Mouse (Mus musculus) cerebral cortex, adult 2 months (tissue): Measurements from ENCODE around the gene Ypel3.

Source experiments
- WGBS: fragments of 180-500 bp; shearing (Covaris S2); methylation state at CpG from one replicate; pipeline ENCODE4 v1.1.7; 2018; 5-methylcytosine and 5-hydroxymethylcytosine counted together

Ypel3 gene

GRCm38 (mm10) chr7:126766201-126766600 is 10.6 kb upstream of the Ypel3 start, which contains the start of gene Gdpd3:
Gdpd3 (plus strand) TSS chr7:126766334.
- 87% methylated on average over 16 of the region's 16 CpGs for WGBS

GRCm38 (mm10) chr7:126767001-126767400 is 9.8 kb upstream of the Ypel3 start:
- 96% methylated on average over 8 of the region's 8 CpGs for WGBS

GRCm38 (mm10) chr7:126770784-126771183 is 6.0 kb upstream of the Ypel3 start:
- WGBS = 88% methylated on average over 12 of the region's 12 CpGs

GRCm38 (mm10) chr7:126773351-126773750 is 3.4 kb upstream of the Ypel3 start:
- 83% methylated on average over 2 of the region's 2 CpGs for WGBS

- 77% methylated on average over 2 of the region's 2 CpGs for WGBS
These were observed 2.3 kb upstream of the Ypel3 start for GRCm38 (mm10) chr7:126774463-126774862.

GRCm38 (mm10) chr7:126775185-126775977 is 1.4 kb upstream of the Ypel3 start:
- 62% methylated on average over 10 of the region's 10 CpGs for WGBS

GRCm38 (mm10) chr7:126775978-126776234 is 849 bp upstream of the Ypel3 start:
- 62% methylated on average over 3 of the region's 3 CpGs for WGBS

GRCm38 (mm10) chr7:126777476-126777875 is 721 bp downstream of the Ypel3 start:
- WGBS = 31% methylated on average over 10 of the region's 10 CpGs

GRCm38 (mm10) chr7:126778147-126778546 is 1.4 kb downstream of the Ypel3 start:
- 76% methylated on average over 3 of the region's 3 CpGs for WGBS

- 84% methylated on average over 7 of the region's 7 CpGs for WGBS
These were observed 2.3 kb downstream of the Ypel3 start for GRCm38 (mm10) chr7:126779101-126779500.

GRCm38 (mm10) chr7:126779983-126780970 is 3.5 kb downstream of the Ypel3 start:
- WGBS = 7% methylated on average over 21 of the region's 21 CpGs

GRCm38 (mm10) chr7:126780971-126781635 is 4.3 kb downstream of the Ypel3 start, which contains the start of gene Tbx6:
Tbx6 (plus strand) TSS chr7:126781483.
- 14% methylated on average over 22 of the region's 22 CpGs for WGBS

- 59% methylated on average over 11 of the region's 11 CpGs for WGBS
These were observed 5.1 kb downstream of the Ypel3 start for GRCm38 (mm10) chr7:126781661-126782370.

GRCm38 (mm10) chr7:126782693-126783092 is 5.9 kb downstream of the Ypel3 start:
- 77% methylated on average over 13 of the region's 13 CpGs for WGBS

- 82% methylated on average over 7 of the region's 7 CpGs for WGBS
These were observed 7.7 kb downstream of the Ypel3 start for GRCm38 (mm10) chr7:126784469-126784868.

GRCm38 (mm10) chr7:126785056-126785455 is 8.3 kb downstream of the Ypel3 start:
- 77% methylated on average over 4 of the region's 4 CpGs for WGBS

GRCm38 (mm10) chr7:126786142-126786541 is 9.4 kb downstream of the Ypel3 start:
- WGBS = 84% methylated on average over 14 of the region's 14 CpGs

- WGBS = 82% methylated on average over 4 of the region's 4 CpGs
These were observed 12.4 kb downstream of the Ypel3 start for GRCm38 (mm10) chr7:126789141-126789540.

- WGBS = under 1% methylated on average over 82 of the region's 83 CpGs
These were observed 15.3 kb downstream of the Ypel3 start, which contains the start of gene Ppp4c for GRCm38 (mm10) chr7:126791851-126792720. Ppp4c (minus strand) TSS chr7:126792496.

GRCm38 (mm10) chr7:126792721-126793443 is 16.1 kb downstream of the Ypel3 start:
- WGBS = 22% methylated on average over 11 of the region's 11 CpGs
